Mouse (Mus musculus) duodenum, adult 2 months (tissue): ENCODE results near the gene Hpgds. TPM values are rescaled to one million over a fixed set of nuclear protein-coding genes. Genes with fewer than 3 reads are reported as not detected.

Experiments used
- polyA plus RNA-seq: library from polyadenylated mRNA; depleted of rRNA; stranded (reverse); fragments of >200 nt; gene quantifications from 2 replicates; pipeline ENCODE4 v1.2.3, GENCODE M21; 2012; ENCODE audit warnings: low replicate concordance; rRNA removed

Gene Hpgds
- 0.05 TPM in 2 replicates for polyA plus RNA-seq

DNA sequence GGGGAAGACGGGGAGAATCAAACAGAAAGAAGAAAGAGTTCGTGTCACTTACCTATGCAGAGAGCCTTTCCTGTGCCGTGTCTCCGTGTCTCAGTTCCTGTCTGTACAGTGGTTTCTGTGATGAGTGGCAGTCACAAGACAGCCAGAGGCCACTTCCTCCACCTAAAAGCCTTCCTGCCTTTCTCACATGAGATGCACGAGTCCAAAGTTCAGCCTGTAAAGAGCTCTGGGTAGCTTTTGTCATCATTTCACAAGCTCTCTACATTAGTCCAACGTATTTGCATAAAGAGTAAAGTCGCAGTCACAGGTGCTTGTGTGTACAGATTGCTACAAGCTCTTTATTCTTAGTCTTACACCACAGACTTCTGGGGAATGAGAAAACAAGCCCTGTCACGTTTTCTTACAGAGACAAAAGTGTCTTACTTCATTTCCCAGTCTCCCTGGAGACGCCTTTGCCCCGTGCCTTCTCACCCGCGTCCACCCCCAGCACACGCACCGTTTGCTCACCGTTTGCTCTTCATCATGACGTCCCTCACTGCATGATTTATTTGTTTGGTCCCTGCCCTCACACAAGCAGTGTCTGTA, at the start of gene Hpgds:
Gene Hpgds, minus strand, starts transcription at position 288 of the 585 bp plus-strand sequence.

Other genes with a start within 250 kb of the Hpgds start
- 3.5 and 3.9 TPM in 2 replicates for gene Smarcad1, start 102.3 kb downstream of the Hpgds start, polyA plus RNA-seq
- not detected in 2 replicates for gene C130060K24Rik, start 236.2 kb upstream of the Hpgds start, polyA plus RNA-seq